Mouse (Mus musculus) cerebellum, adult 2 months (tissue): ENCODE measurements at regions not wholly inside any gene's neighbourhood (a gene's known extent, or its start where the extent isn't known, plus 50 kb on each side); places are given as distances from the start of the nearest gene placed in this dataset.

Source experiments
- DNase-seq, 2 experiments: peaks; one replicate each; pipeline ENCODE4 v3.0.0; 2021
- H3K27ac ChIP-seq: fragments of 200-500 bp; 2 replicates; pipeline ENCODE4 v1.5.1; 2012; ENCODE audit warnings: low read length, control low read depth, inconsistent platforms; ENCODE audit not compliant: insufficient read depth
- H3K27me3 ChIP-seq: fragments of 200-500 bp; 2 replicates; pipeline ENCODE4 v1.6.1; 2012; ENCODE audit warnings: inconsistent platforms, mild to moderate bottlenecking, low read length, moderate library complexity; ENCODE audit not compliant: control insufficient read depth, insufficient read depth
- H3K4me1 ChIP-seq: fragments of 200-500 bp; 2 replicates; pipeline ENCODE4 v1.6.1; 2011; ENCODE audit warnings: low read length; ENCODE audit not compliant: control insufficient read depth, insufficient read depth
- H3K4me3 ChIP-seq: fragments of 200-500 bp; replicated peaks from 2 replicates; pipeline ENCODE3; 2011; ENCODE audit warnings: mild to moderate bottlenecking, low read depth, low read length, control low read depth; ENCODE audit not compliant: insufficient read depth
- CTCF ChIP-seq: fragments of 200-500 bp; IDR thresholded peaks from 2 replicates; pipeline ENCODE4 v1.5.1; 2011; ENCODE audit warnings: low read depth, mild to moderate bottlenecking, control low read depth, low read length, moderate library complexity, borderline replicate concordance; ENCODE audit not compliant: insufficient read depth
- POLR2A ChIP-seq: fragments of 200-500 bp; IDR thresholded peaks from 2 replicates; pipeline ENCODE4 v1.6.1; 2011; ENCODE audit warnings: low read length, control low read depth, borderline replicate concordance; ENCODE audit not compliant: insufficient read depth
- WGBS: fragments of 180-500 bp; shearing (Covaris S2); methylation state at CpG from one replicate; pipeline ENCODE4 v1.1.7; 2018; 5-methylcytosine and 5-hydroxymethylcytosine counted together

- 89% methylated on average over 4 of the region's 4 CpGs for WGBS
These were observed 63.9 kb upstream of the Gm11146 start for GRCm38 (mm10) chr16:77665781-77666180.

GRCm38 (mm10) chr16:77662107-77662518 is 60.2 kb upstream of the Gm11146 start:
- Histone ChIP-seq H3K27me3 (no peaks in the 10 kb centered on the region), H3K27ac (no peak overlapping the region), H3K4me1 (no peaks in the 10 kb centered on the region), H3K4me3 (no peak overlapping the region)
- TF ChIP-seq CTCF (no peak), POLR2A (no peak)
- DNase-seq = peak in 1 of 2 experiments; percentile 22
- WGBS = 43% methylated on average over 4 of the region's 4 CpGs

More at GRCm38 (mm10) chr16:77665781-77666180, 63.9 kb upstream of the Gm11146 start:
- no peak for DNase-seq
- Histone ChIP-seq H3K4me3 (no peak overlapping the region), H3K27me3 (no peaks in the 10 kb centered on the region), H3K4me1 (no peaks in the 10 kb centered on the region), H3K27ac (no peak overlapping the region)
- TF ChIP-seq POLR2A = no peak
- no peak for TF ChIP-seq CTCF

- 81% methylated on average over 3 of the region's 3 CpGs for WGBS
- no peak for DNase-seq
- Histone ChIP-seq H3K4me1 (no peaks in the 10 kb centered on the region), H3K4me3 (no peak overlapping the region), H3K27me3 (no peaks in the 10 kb centered on the region), H3K27ac (no peak overlapping the region)
- TF ChIP-seq CTCF (no peak), POLR2A (no peak)
These were observed 51.4 kb upstream of the Gm11146 start for GRCm38 (mm10) chr16:77653306-77653705.
